Comparison of ENCODE assay signal across 36 mouse cellular contexts in the genomic region with DNA sequence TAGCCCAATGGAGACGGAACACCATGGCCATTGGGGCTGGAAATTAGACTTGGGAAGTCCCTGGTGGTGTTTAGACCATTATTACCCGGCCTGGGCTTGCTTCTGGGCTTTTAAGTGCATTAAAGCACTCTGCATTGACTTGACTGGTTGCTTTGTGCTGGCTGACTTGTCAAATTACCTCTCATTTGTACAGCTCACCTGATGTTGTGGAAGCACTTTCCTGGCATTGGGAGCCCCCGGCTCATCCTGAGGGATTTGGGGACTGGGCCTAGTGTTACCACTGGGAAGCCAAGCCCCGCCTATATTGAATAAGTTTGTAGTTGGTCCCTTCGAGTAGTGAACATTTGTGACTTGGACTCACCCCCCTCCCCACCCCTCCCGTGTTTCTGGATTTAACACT.
"Had no signal": no experiment of that assay in that cellular context is flagged by ENCODE, and none has a peak within 500 bp of the region (broad histone marks: within the 10 kb centered on the region; RNA-seq: fewer than 3 reads in every experiment).

No protein-coding gene starts in this region.

- H3K36me3 ChIP-seq: heart, embryonic 10.5 days; heart, embryonic 12.5 days; heart, embryonic 13.5 days; heart, embryonic 15.5 days; hindbrain, embryonic 10.5 days; hindbrain, embryonic 12.5 days; hindbrain, embryonic 13.5 days; hindbrain, embryonic 15.5 days; intestine, embryonic 15.5 days; kidney, embryonic 15.5 days had no signal

- H3K9ac ChIP-seq: heart, embryonic 12.5 days; heart, embryonic 13.5 days; heart, embryonic 15.5 days; hindbrain, embryonic 12.5 days; hindbrain, embryonic 13.5 days; hindbrain, embryonic 14.5 days; hindbrain, embryonic 15.5 days; intestine, embryonic 15.5 days; kidney, embryonic 15.5 days had no signal

- H3K4me2 ChIP-seq: heart, embryonic 11.5 days; heart, embryonic 12.5 days; heart, embryonic 13.5 days; heart, embryonic 15.5 days; hindbrain, embryonic 12.5 days; hindbrain, embryonic 13.5 days; hindbrain, embryonic 14.5 days; hindbrain, embryonic 15.5 days; intestine, embryonic 15.5 days; kidney, embryonic 15.5 days had no signal

- DNase-seq: heart, postnatal 10 days; heart, postnatal 14 days; heart, postnatal 36 days; heart, postnatal 4 days; kidney, adult 11 months; kidney, adult 18-20 months; kidney, adult 2 months; kidney, adult 8-10 months; kidney, adult 9 months; kidney, postnatal 10 days; kidney, postnatal 14 days; kidney, postnatal 25 days; kidney, postnatal 36 days; kidney, postnatal 4 days; layer of hippocampus, adult 9-11 months; layer of hippocampus, postnatal 36 days had no signal

- H3K27ac ChIP-seq: heart, embryonic 10.5 days; heart, embryonic 13.5 days; heart, embryonic 15.5 days; hindbrain, embryonic 10.5 days; hindbrain, embryonic 12.5 days; hindbrain, embryonic 13.5 days; hindbrain, embryonic 14.5 days; hindbrain, embryonic 15.5 days; hindbrain, postnatal 0 days; intestine, embryonic 15.5 days; kidney, embryonic 15.5 days; kidney, postnatal 0 days; layer of hippocampus, adult 2 months; left cerebral cortex, adult 2 months had no signal

- H3K9me3 ChIP-seq: heart, embryonic 10.5 days; heart, embryonic 12.5 days; heart, embryonic 13.5 days; heart, embryonic 15.5 days; hindbrain, embryonic 10.5 days; hindbrain, embryonic 12.5 days; hindbrain, embryonic 13.5 days; hindbrain, embryonic 15.5 days; intestine, embryonic 15.5 days; kidney, embryonic 15.5 days had no signal

- ATAC-seq: hindbrain, embryonic 16.5 days; hindbrain, postnatal 0 days; inflammation-experienced regulatory T-cells, adult 6 months; intestine, embryonic 15.5 days; intestine, embryonic 16.5 days; intestine, postnatal 0 days had no signal

- H3K4me1 ChIP-seq: heart, embryonic 10.5 days; heart, embryonic 12.5 days; heart, embryonic 13.5 days; heart, embryonic 15.5 days; hindbrain, embryonic 10.5 days; hindbrain, embryonic 12.5 days; hindbrain, embryonic 13.5 days; hindbrain, embryonic 15.5 days; intestine, embryonic 15.5 days; kidney, embryonic 15.5 days had no signal

- H3K27me3 ChIP-seq: heart, embryonic 12.5 days; heart, embryonic 13.5 days; heart, embryonic 15.5 days; hindbrain, embryonic 12.5 days; hindbrain, embryonic 13.5 days; hindbrain, embryonic 15.5 days; intestine, embryonic 15.5 days; kidney, embryonic 15.5 days had no signal

- H3K4me3 ChIP-seq: heart, embryonic 10.5 days; heart, embryonic 12.5 days; heart, embryonic 13.5 days; heart, embryonic 15.5 days; hindbrain, embryonic 10.5 days; hindbrain, embryonic 12.5 days; hindbrain, embryonic 13.5 days; hindbrain, embryonic 15.5 days; intestine, embryonic 15.5 days; kidney, embryonic 15.5 days; layer of hippocampus, adult 2 months; left cerebral cortex, adult 2 months had no signal
